Mouse (Mus musculus): ENCODE data around the gene Olfr938. TPM values are rescaled to one million over a fixed set of nuclear protein-coding genes. Genes with fewer than 3 reads are reported as not detected.

Gene Olfr938
- not detected in 2 replicates for polyA plus RNA-seq (2016; fragmentation: Nextera tagmentation; extraction: Ambion mirVana)

- Histone ChIP-seq H3K4me3 (replicated peaks) (no peak within 1 kb of the TSS), H3K27me3 (no peaks in the 10 kb centered on the region), H3K36me3 (replicated peaks) (no peaks in the 10 kb centered on the region), H3K4me2 (no peak within 1 kb of the TSS), H3K4me1 (no peaks in the 10 kb centered on the region), H3K9me3 (no peaks in the 10 kb centered on the region), H3K27ac (no peak within 1 kb of the TSS), H3K9ac (no peak within 1 kb of the TSS)
- WGBS: 90% methylated on average over 2 of the region's 2 CpGs
- ATAC-seq (ENCODE audit: low FRiP score): no peak
Measured at GRCm38 (mm10) chr9:39078787-39079186, at the start of gene Olfr938. Gene Olfr938, minus strand, starts transcription at chr9:39078887.

- no peak within 1 kb of the TSS for H3K4me2 ChIP-seq
- no peaks in the 10 kb centered on the region for H3K4me1 ChIP-seq
- no peak within 1 kb of the TSS for H3K27ac ChIP-seq
- ATAC-seq (ENCODE audit: low FRiP score): no peak
- H3K36me3 ChIP-seq (replicated peaks): no peaks in the 10 kb centered on the region
- H3K9ac ChIP-seq: no peak within 1 kb of the TSS
- no peak within 1 kb of the TSS for H3K4me3 ChIP-seq (replicated peaks)
- no peaks in the 10 kb centered on the region for H3K27me3 ChIP-seq
- no peaks in the 10 kb centered on the region for H3K9me3 ChIP-seq
Measured at GRCm38 (mm10) chr9:39127831-39128230, 49.1 kb upstream of the Olfr938 start, which contains the start of gene Olfr27. Gene Olfr27, plus strand, starts transcription at chr9:39128131.

- Histone ChIP-seq H3K27me3 (no peaks in the 10 kb centered on the region), H3K9me3 (no peaks in the 10 kb centered on the region), H3K4me1 (no peaks in the 10 kb centered on the region), H3K4me2 (no peak overlapping the region), H3K27ac (no peak overlapping the region), H3K36me3 (replicated peaks) (no peaks in the 10 kb centered on the region), H3K9ac (no peak overlapping the region), H3K4me3 (replicated peaks) (no peak overlapping the region)
- ATAC-seq (ENCODE audit: low FRiP score): no peak
- 81% methylated on average over 1 of the region's 1 CpGs for WGBS
Measured at GRCm38 (mm10) chr9:39127326-39127725, 48.6 kb upstream of the Olfr938 start.

- Histone ChIP-seq H3K27ac (no peak within 1 kb of the TSS), H3K9ac (no peak within 1 kb of the TSS), H3K9me3 (no peaks in the 10 kb centered on the region), H3K27me3 (no peaks in the 10 kb centered on the region), H3K4me1 (no peaks in the 10 kb centered on the region), H3K36me3 (replicated peaks) (no peaks in the 10 kb centered on the region), H3K4me2 (no peak within 1 kb of the TSS), H3K4me3 (replicated peaks) (no peak within 1 kb of the TSS)
- 91% methylated on average over 1 of the region's 1 CpGs for WGBS
- no peak for ATAC-seq (ENCODE audit: low FRiP score)
Measured at GRCm38 (mm10) chr9:39064851-39065250, 13.8 kb downstream of the Olfr938 start, which contains the start of gene Olfr937. Gene Olfr937, minus strand, starts transcription at chr9:39064951.

Small RNAs within 50 kb of the gene (microRNA-seq; reads per million reads assigned to microRNA genes)
- gene Gm25032: not detected
- not detected for gene Gm25529

Other genes starting within 250 kb of the Olfr938 start
- gene Olfr924, start 234.4 kb downstream of the Olfr938 start, polyA plus RNA-seq (2016; fragmentation: Nextera tagmentation; extraction: Ambion mirVana): not detected in 2 replicates
- gene Olfr26, start 223.8 kb downstream of the Olfr938 start, polyA plus RNA-seq (2016; fragmentation: Nextera tagmentation; extraction: Ambion mirVana): not detected in 2 replicates
- gene Olfr926, start 201.8 kb downstream of the Olfr938 start, polyA plus RNA-seq (2016; fragmentation: Nextera tagmentation; extraction: Ambion mirVana): not detected in 2 replicates
- not detected in 2 replicates for gene Olfr930, start 149.1 kb downstream of the Olfr938 start, polyA plus RNA-seq (2016; fragmentation: Nextera tagmentation; extraction: Ambion mirVana)
- gene Olfr933, start 106.6 kb downstream of the Olfr938 start, polyA plus RNA-seq (2016; fragmentation: Nextera tagmentation; extraction: Ambion mirVana): not detected in 2 replicates
- gene Olfr934, start 90.6 kb downstream of the Olfr938 start, polyA plus RNA-seq (2016; fragmentation: Nextera tagmentation; extraction: Ambion mirVana): not detected in 2 replicates
- gene Olfr935, start 79.2 kb downstream of the Olfr938 start, polyA plus RNA-seq (2016; fragmentation: Nextera tagmentation; extraction: Ambion mirVana): not detected in 2 replicates
- not detected in 2 replicates for gene Olfr146, start 55.5 kb downstream of the Olfr938 start, polyA plus RNA-seq (2016; fragmentation: Nextera tagmentation; extraction: Ambion mirVana)
- not detected in 2 replicates for gene Olfr937, start 13.9 kb downstream of the Olfr938 start, polyA plus RNA-seq (2016; fragmentation: Nextera tagmentation; extraction: Ambion mirVana)
- gene Olfr27, start 49.2 kb upstream of the Olfr938 start, polyA plus RNA-seq (2016; fragmentation: Nextera tagmentation; extraction: Ambion mirVana): not detected in 2 replicates
- not detected in 2 replicates for gene Olfr943, start 87.4 kb upstream of the Olfr938 start, polyA plus RNA-seq (2016; fragmentation: Nextera tagmentation; extraction: Ambion mirVana)
- gene Olfr944, start 123.0 kb upstream of the Olfr938 start, polyA plus RNA-seq (2016; fragmentation: Nextera tagmentation; extraction: Ambion mirVana): not detected in 2 replicates
- not detected in 2 replicates for gene Olfr1537, start 171.1 kb upstream of the Olfr938 start, polyA plus RNA-seq (2016; fragmentation: Nextera tagmentation; extraction: Ambion mirVana)
- not detected in 2 replicates for gene Olfr945, start 197.9 kb upstream of the Olfr938 start, polyA plus RNA-seq (2016; fragmentation: Nextera tagmentation; extraction: Ambion mirVana)
- not detected in 2 replicates for gene Olfr948, start 247.2 kb upstream of the Olfr938 start, polyA plus RNA-seq (2016; fragmentation: Nextera tagmentation; extraction: Ambion mirVana)